Mouse (Mus musculus) T-cell, adult 66 days (primary cell): Measurements from ENCODE around the gene Pou3f4. TPM values are rescaled to one million over a fixed set of nuclear protein-coding genes. Genes with fewer than 3 reads are reported as not detected.

Experiments used
- total RNA-seq, 2 experiments: library from RNA; stranded (reverse); gene quantifications; 3 replicates in 1 of 2; 4 replicates in 1 of 2; pipeline ENCODE4 v1.2.4; 2023

Pou3f4 gene
- total RNA-seq, result not detected

DNA sequence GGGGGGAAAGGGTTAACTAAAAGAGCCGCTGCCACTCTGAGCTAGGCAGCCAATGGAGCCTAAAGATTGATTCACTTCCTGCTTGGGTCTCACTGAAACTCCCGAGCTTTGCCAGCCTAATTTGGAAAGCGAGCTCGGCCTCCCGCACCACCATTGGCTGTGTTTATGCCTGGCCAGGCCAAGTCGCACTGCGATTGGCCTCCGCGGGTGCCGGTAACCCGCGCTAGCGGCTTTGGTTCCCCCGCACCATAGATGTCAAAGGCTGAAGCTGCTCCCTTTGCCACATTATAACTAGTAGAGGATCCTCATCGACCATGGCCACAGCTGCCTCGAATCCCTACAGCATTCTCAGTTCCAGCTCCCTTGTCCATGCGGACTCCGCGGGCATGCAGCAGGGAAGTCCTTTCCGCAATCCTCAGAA is at the start of gene Pou3f4:
Gene Pou3f4 (plus strand): TSS at position 130 of the 421 bp plus-strand sequence.

